Mouse (Mus musculus) liver, postnatal 0 days (tissue): ENCODE measurements around the gene Bank1.

ENCODE experiments used
- CTCF ChIP-seq: sonication (generic); IDR thresholded peaks from 2 replicates; pipeline ENCODE4 v1.5.1; 2016; ENCODE audit warnings: antibody characterized with exemption, low read depth
- EP300 ChIP-seq: IDR thresholded peaks from 2 replicates; pipeline ENCODE4 v1.6.1; 2016; ENCODE audit warnings: antibody characterized with exemption, low read depth, mild to moderate bottlenecking

- TF ChIP-seq CTCF: no peak
- TF ChIP-seq EP300: no peak
Measured at GRCm38 (mm10) chr3:136254713-136255112, 71.2 kb downstream of the Bank1 start.
